In the genomic region with DNA sequence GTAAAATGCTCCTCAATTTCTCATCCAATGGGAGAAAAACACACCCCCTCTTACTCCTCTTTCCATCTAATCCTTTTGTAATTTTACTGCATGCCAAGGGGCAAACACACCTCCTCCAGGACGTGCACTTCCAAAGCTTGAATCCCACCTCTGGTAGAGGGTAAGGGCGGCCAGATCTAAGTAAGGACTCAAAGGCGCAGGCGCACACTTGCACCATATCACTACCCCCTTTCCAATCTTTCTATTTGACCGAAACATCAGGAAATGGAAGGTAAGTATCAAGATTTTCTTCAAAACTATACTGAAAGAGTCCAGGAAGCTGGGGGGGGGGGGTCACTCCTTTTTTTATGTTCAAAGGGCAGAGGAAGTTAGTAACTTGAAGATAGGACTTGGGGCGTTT, we compare ENCODE assay signal across 8 mouse cellular contexts. TPM values are rescaled to one million over a fixed set of nuclear protein-coding genes. Genes with fewer than 3 reads are reported as not detected.
DNase-seq lines count a peak whose midpoint lies in the region; ATAC-seq lines count a peak whose summit lies in the region.

TSS of gene Sp8 (plus strand) at position 109 of the 400 bp plus-strand sequence.

- H3K27me3 ChIP-seq in kidney, embryonic 15.5 days: peaks cover 96% of the 10 kb centered on the region
- H3K27me3 ChIP-seq in hindbrain, embryonic 14.5 days (ENCODE audit: control insufficient read depth, insufficient read depth, low read length): peaks cover 99% of the 10 kb centered on the region
- peaks cover 63% of the 10 kb centered on the region for H3K27me3 ChIP-seq in midbrain, embryonic 15.5 days (replicated peaks)

- WGBS in kidney, embryonic 15.5 days: 1% methylated on average over 6 of the region's 6 CpGs
- WGBS in hindbrain, embryonic 14.5 days: 3% methylated on average over 6 of the region's 6 CpGs
- 1% methylated on average over 6 of the region's 6 CpGs for WGBS in midbrain, embryonic 15.5 days

- no peak within 1 kb of the TSS for H3K27ac ChIP-seq in kidney, embryonic 15.5 days
- H3K27ac ChIP-seq in hindbrain, embryonic 14.5 days: 0 out of 2 replicates have a peak within 1 kb of the TSS, but pooled peaks have one; percentile 11
- 0 out of 2 replicates have a peak within 1 kb of the TSS, but pooled peaks have one; percentile 8 for H3K27ac ChIP-seq in midbrain, embryonic 15.5 days

- no peak for DNase-seq in kidney, postnatal 25 days
- peak; percentile 63 for DNase-seq in embryo, embryonic 10 days (ENCODE audit: low spot score)
- DNase-seq in hindbrain, embryonic 14.5 days (ENCODE audit: low spot score): no peak
- DNase-seq in c-Kit-positive CD71-positive TER-119-positive erythroid progenitor cells, embryonic 14.5 days (ENCODE audit: low spot score): no peak
- no peak for DNase-seq in adrenal gland, postnatal 10 days
- DNase-seq in kidney, adult 8-10 months: no peak

- H3K4me1 ChIP-seq in kidney, embryonic 15.5 days: peaks cover 37% of the 10 kb centered on the region
- H3K4me1 ChIP-seq in hindbrain, embryonic 14.5 days (replicated peaks; ENCODE audit: control insufficient read depth, insufficient read depth, low read length): peaks cover 9% of the 10 kb centered on the region
- peaks cover 33% of the 10 kb centered on the region for H3K4me1 ChIP-seq in midbrain, embryonic 15.5 days

- no peak for ATAC-seq in kidney, embryonic 15.5 days (replicated peaks; ENCODE audit: low FRiP score)
- no peak for ATAC-seq in hindbrain, embryonic 14.5 days (ENCODE audit: low FRiP score)
- no peak for ATAC-seq in midbrain, embryonic 15.5 days (replicated peaks)

- peak within 1 kb of the TSS; percentile 80 for H3K4me2 ChIP-seq in kidney, embryonic 15.5 days
- H3K4me2 ChIP-seq in hindbrain, embryonic 14.5 days (replicated peaks): peak within 1 kb of the TSS; percentile 53
- peak within 1 kb of the TSS; percentile 57 for H3K4me2 ChIP-seq in midbrain, embryonic 15.5 days

- H3K9ac ChIP-seq in kidney, embryonic 15.5 days: no peak within 1 kb of the TSS
- peak within 1 kb of the TSS; percentile 31; the same call in 1 of the 2 replicates for H3K9ac ChIP-seq in hindbrain, embryonic 14.5 days
- H3K9ac ChIP-seq in midbrain, embryonic 15.5 days: peak within 1 kb of the TSS; percentile 29; the same call in 1 of the 2 replicates

- H3K36me3 ChIP-seq in kidney, embryonic 15.5 days: no peaks in the 10 kb centered on the region
- no peaks in the 10 kb centered on the region for H3K36me3 ChIP-seq in hindbrain, embryonic 14.5 days (replicated peaks; ENCODE audit: control insufficient read depth, insufficient read depth)
- no peaks in the 10 kb centered on the region for H3K36me3 ChIP-seq in midbrain, embryonic 15.5 days (replicated peaks)

- peak within 1 kb of the TSS; percentile 49 for H3K4me3 ChIP-seq in kidney, embryonic 15.5 days (replicated peaks)
- peak within 1 kb of the TSS; percentile 40 for H3K4me3 ChIP-seq in hindbrain, embryonic 14.5 days (replicated peaks; ENCODE audit: low read length)
- peak within 1 kb of the TSS; percentile 40 for H3K4me3 ChIP-seq in midbrain, embryonic 15.5 days

- H3K9me3 ChIP-seq in kidney, embryonic 15.5 days (replicated peaks): no peaks in the 10 kb centered on the region
- H3K9me3 ChIP-seq in hindbrain, embryonic 14.5 days (ENCODE audit: control insufficient read depth, low read length): no peaks in the 10 kb centered on the region
- H3K9me3 ChIP-seq in midbrain, embryonic 15.5 days: no peaks in the 10 kb centered on the region

RNA-seq across cellular contexts. Expression of gene Sp8, which starts in this region (rescaled TPM):
- polyA plus RNA-seq in kidney, embryonic 15.5 days (2015; fragmentation: Nextera tagmentation; extraction: Ambion mirVana): not detected in 2 replicates
- polyA plus RNA-seq in hindbrain, embryonic 14.5 days (2014; fragmentation: Nextera tagmentation; extraction: Ambion mirVana): 3.3 TPM in 2 replicates
- polyA plus RNA-seq in midbrain, embryonic 15.5 days (2015; fragmentation: Nextera tagmentation; extraction: Ambion mirVana): 2.8 and 3.5 TPM in 2 replicates
- not detected for total RNA-seq in adrenal gland, postnatal 10 days (2021)
